Mouse (Mus musculus) forebrain, embryonic 14.5 days (tissue): Measurements from ENCODE around the gene Spon1. TPM values are rescaled to one million over a fixed set of nuclear protein-coding genes. Genes with fewer than 3 reads are reported as not detected.

ENCODE experiments used
- ATAC-seq: fragments of 200-750 bp; cut with Nextera tagmentation; 2 replicates; pipeline ENCODE4 v1.8.0; 2017; ENCODE audit warnings: mild to moderate bottlenecking, moderate library complexity
- DNase-seq: peaks from one replicate; pipeline ENCODE4 v3.0.0-alpha.2; 2015; ENCODE audit warnings: low spot score
- H3K27ac ChIP-seq: fragments of 300-500 bp; sonication (generic); 2 replicates; pipeline ENCODE4 v1.5.1; 2014; ENCODE audit warnings: low read depth, mild to moderate bottlenecking, control low read depth, low read length, moderate library complexity
- H3K27me3 ChIP-seq: fragments of 300-500 bp; sonication (generic); replicated peaks from 2 replicates; pipeline ENCODE4 v1.6.1; 2014; ENCODE audit warnings: low read length, control low read depth, mixed read lengths; ENCODE audit not compliant: control insufficient read depth, insufficient read depth
- H3K36me3 ChIP-seq: fragments of 300-500 bp; sonication (generic); 2 replicates; pipeline ENCODE4 v1.6.1; 2014; ENCODE audit warnings: low read length, control low read depth; ENCODE audit not compliant: control insufficient read depth, insufficient read depth
- H3K4me1 ChIP-seq: fragments of 300-500 bp; sonication (generic); 2 replicates; pipeline ENCODE4 v1.6.1; 2014; ENCODE audit warnings: antibody characterized with exemption, low read length, control low read depth; ENCODE audit not compliant: control insufficient read depth, insufficient read depth
- H3K4me2 ChIP-seq: fragments of 300-500 bp; sonication (generic); 2 replicates; pipeline ENCODE4 v1.6.1; 2014; ENCODE audit warnings: mild to moderate bottlenecking, control low read depth, low read length
- H3K4me3 ChIP-seq: fragments of 300-500 bp; sonication (generic); 2 replicates; pipeline ENCODE4 v1.5.1; 2014; ENCODE audit warnings: low read depth, low read length, control low read depth
- H3K9ac ChIP-seq: fragments of 300-500 bp; sonication (generic); 2 replicates; pipeline ENCODE4 v1.6.1; 2014; ENCODE audit warnings: mild to moderate bottlenecking, low read length, control low read depth, moderate library complexity
- H3K9me3 ChIP-seq: fragments of 300-500 bp; sonication (generic); replicated peaks from 2 replicates; pipeline ENCODE4 v1.6.1; 2016; ENCODE audit warnings: low read length, control low read depth, mixed read lengths; ENCODE audit not compliant: control insufficient read depth
- WGBS: fragments of 180-500 bp; shearing (Covaris S2); extraction: QIAGEN DNeasy Blood & Tissue Kit; methylation state at CpG from one replicate; pipeline ENCODE4 v1.1.7; 2014; 5-methylcytosine and 5-hydroxymethylcytosine counted together
- polyA plus RNA-seq: library from polyadenylated mRNA; unstranded; fragments of >200 nt; fragmentation: Nextera tagmentation; extraction: Ambion mirVana; gene quantifications from 2 replicates; pipeline ENCODE4 v1.2.1, GENCODE M21; 2014

Spon1 gene
- polyA plus RNA-seq, 1 experiment from 2014 or later = 10.4 TPM

DNA sequence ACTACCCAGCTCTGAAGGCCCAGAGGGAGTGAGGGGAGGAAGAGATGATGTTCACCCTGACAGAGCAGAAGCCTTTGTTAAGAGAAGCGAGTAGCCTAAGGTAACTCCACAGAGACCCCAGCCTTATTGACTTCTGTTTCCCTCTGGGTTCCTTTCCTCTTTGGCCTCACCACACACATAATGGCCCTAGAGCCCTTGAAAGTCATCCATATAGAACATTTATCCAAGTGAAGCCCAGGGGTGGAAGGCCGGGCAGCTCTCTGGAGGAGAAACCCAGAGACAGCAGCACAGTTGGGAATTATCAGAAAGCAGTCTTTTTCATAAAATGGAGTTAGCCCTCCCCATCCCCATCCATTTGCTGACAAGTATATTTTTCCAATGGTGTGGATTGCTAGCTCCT, 75.7 kb downstream of the Spon1 start:
- H3K27ac ChIP-seq = no peak overlapping the region
- H3K4me2 ChIP-seq = no peak overlapping the region
- no peak overlapping the region for H3K4me3 ChIP-seq
- no peaks in the 10 kb centered on the region for H3K27me3 ChIP-seq
- 90% methylated on average over 2 of the region's 2 CpGs for WGBS
- no peak for DNase-seq
- no peaks in the 10 kb centered on the region for H3K9me3 ChIP-seq
- H3K36me3 ChIP-seq = no peaks in the 10 kb centered on the region
- H3K9ac ChIP-seq = no peak overlapping the region
- no peak for ATAC-seq
- no peaks in the 10 kb centered on the region for H3K4me1 ChIP-seq

DNA sequence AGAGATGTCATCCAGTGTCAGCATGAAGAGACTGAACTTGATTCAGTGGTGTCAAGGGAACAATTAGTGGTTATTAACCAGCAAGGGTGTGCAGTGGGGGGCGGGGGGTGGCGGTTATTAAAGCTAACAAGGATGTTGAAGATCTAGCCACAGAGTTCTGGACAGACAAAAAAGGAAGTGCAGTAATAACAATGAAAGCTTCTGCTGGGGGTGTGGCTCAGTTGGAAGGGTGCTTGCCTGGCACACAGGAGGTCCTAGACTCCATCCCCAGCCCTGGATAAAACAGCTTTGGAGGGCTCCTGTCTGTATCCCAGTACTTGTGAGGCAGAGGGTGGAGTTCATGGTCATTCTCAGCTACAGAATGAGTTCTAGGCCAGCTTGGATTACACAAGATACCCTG, 77.4 kb downstream of the Spon1 start:
- no peaks in the 10 kb centered on the region for H3K4me1 ChIP-seq
- no peak overlapping the region for H3K4me2 ChIP-seq
- no peaks in the 10 kb centered on the region for H3K27me3 ChIP-seq
- no peak overlapping the region for H3K27ac ChIP-seq
- H3K4me3 ChIP-seq = no peak overlapping the region
- DNase-seq (no peak), ATAC-seq (no peak)
- H3K9ac ChIP-seq = no peak overlapping the region
- WGBS = 69% methylated on average over 2 of the region's 2 CpGs
- no peaks in the 10 kb centered on the region for H3K9me3 ChIP-seq
- H3K36me3 ChIP-seq = no peaks in the 10 kb centered on the region

- ATAC-seq = no peak
- no peak overlapping the region for H3K27ac ChIP-seq
- H3K9me3 ChIP-seq = no peaks in the 10 kb centered on the region
These were observed 79.4 kb downstream of the Spon1 start for GRCm38 (mm10) chr7:113845191-113845590.

GRCm38 (mm10) chr7:113846553-113846952, 80.8 kb downstream of the Spon1 start:
- no peak overlapping the region for H3K4me3 ChIP-seq
- no peak overlapping the region for H3K4me2 ChIP-seq
- DNase-seq = no peak
- H3K9me3 ChIP-seq = no peaks in the 10 kb centered on the region
- WGBS = 50% methylated on average over 3 of the region's 3 CpGs
- no peak overlapping the region for H3K27ac ChIP-seq
- H3K27me3 ChIP-seq = no peaks in the 10 kb centered on the region
- ATAC-seq = no peak
- no peaks in the 10 kb centered on the region for H3K36me3 ChIP-seq
- no peaks in the 10 kb centered on the region for H3K4me1 ChIP-seq
- no peak overlapping the region for H3K9ac ChIP-seq

More at GRCm38 (mm10) chr7:113845191-113845590, 79.4 kb downstream of the Spon1 start:
- Histone ChIP-seq H3K9ac (no peak overlapping the region), H3K27me3 (no peaks in the 10 kb centered on the region), H3K4me1 (no peaks in the 10 kb centered on the region), H3K36me3 (no peaks in the 10 kb centered on the region), H3K4me2 (no peak overlapping the region), H3K4me3 (no peak overlapping the region)
- WGBS = 71% methylated on average over 5 of the region's 5 CpGs
- DNase-seq = no peak

DNA sequence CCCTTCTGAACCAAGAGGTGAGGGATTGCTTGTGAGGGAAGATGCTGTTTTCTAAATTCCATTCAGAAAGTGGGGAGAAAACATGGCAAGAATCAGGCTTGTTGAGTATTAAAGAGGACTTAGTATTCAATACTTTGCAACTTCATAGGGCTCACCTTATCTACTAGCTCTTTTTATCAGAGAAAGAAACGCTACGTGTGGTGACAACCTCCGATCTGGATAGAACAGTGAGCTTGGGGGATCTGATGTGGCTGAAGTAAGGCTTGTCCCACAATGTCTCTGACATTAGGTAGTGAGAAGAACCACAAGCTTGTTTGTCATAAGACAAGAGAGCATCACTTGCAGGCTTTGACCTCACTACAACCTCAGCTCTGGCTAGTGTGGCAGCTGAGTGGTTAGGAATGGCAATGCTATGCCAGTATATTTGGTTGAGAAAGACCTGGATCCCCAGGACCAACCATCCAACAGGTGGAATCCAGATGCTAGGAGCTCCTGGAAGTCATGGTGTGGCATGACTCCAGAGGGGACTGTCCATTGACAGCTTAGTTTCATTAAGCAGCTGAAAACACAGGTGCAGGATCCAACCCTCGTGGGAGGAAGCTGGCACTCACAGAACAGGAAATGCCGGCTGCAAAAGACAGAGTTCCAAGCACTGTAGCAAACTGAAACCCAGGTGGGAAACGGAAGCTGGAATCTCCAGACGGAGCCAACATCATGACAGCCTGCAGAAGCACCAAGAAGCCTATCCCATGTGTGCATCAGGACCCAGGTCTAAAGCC, 81.4 kb downstream of the Spon1 start:
- 87% methylated on average over 7 of the region's 7 CpGs for WGBS
- H3K36me3 ChIP-seq = no peaks in the 10 kb centered on the region
- H3K4me2 ChIP-seq = no peak overlapping the region
- no peak for ATAC-seq
- no peaks in the 10 kb centered on the region for H3K27me3 ChIP-seq
- H3K9me3 ChIP-seq = no peaks in the 10 kb centered on the region
- DNase-seq = no peak
- no peak overlapping the region for H3K27ac ChIP-seq
- no peak overlapping the region for H3K4me3 ChIP-seq
- no peak overlapping the region for H3K9ac ChIP-seq
- H3K4me1 ChIP-seq = no peaks in the 10 kb centered on the region

DNA sequence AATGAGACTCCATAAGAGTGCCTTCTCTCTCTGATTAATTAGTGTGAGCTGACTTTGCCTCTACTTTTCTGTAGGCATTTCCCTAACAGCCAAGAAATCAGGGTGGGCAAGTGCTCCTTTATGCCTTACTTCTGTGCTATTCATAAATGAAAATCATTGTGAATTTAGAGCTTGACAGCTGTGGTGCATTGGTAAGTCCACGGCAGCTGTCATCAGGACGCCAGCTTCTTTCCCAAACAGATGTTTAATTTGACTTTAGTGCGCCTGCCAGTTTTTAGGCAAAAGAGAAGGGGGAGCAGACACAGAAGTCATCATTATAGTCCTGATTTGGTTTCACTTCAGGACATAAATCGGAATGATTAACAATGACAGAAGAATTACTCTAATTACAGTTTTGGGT, 84.6 kb downstream of the Spon1 start:
- Histone ChIP-seq H3K9ac (no peak overlapping the region), H3K27ac (no peak overlapping the region), H3K9me3 (no peaks in the 10 kb centered on the region), H3K4me3 (no peak overlapping the region), H3K4me1 (no peaks in the 10 kb centered on the region), H3K27me3 (0 out of 2 replicates have a peak, but pooled peaks cover 2% of the 10 kb centered on the region), H3K36me3 (no peaks in the 10 kb centered on the region), H3K4me2 (no peak overlapping the region)
- DNase-seq (no peak), ATAC-seq (no peak)
- 67% methylated on average over 4 of the region's 4 CpGs for WGBS

- ATAC-seq (no peak), DNase-seq (no peak)
- Histone ChIP-seq H3K4me2 (no peak overlapping the region), H3K9me3 (no peaks in the 10 kb centered on the region), H3K9ac (no peak overlapping the region), H3K36me3 (no peaks in the 10 kb centered on the region), H3K4me1 (no peaks in the 10 kb centered on the region), H3K27ac (no peak overlapping the region), H3K27me3 (0 out of 2 replicates have a peak, but pooled peaks cover 2% of the 10 kb centered on the region), H3K4me3 (no peak overlapping the region)
- 70% methylated on average over 4 of the region's 4 CpGs for WGBS
These were observed 89.6 kb downstream of the Spon1 start for GRCm38 (mm10) chr7:113855396-113855795.

DNA sequence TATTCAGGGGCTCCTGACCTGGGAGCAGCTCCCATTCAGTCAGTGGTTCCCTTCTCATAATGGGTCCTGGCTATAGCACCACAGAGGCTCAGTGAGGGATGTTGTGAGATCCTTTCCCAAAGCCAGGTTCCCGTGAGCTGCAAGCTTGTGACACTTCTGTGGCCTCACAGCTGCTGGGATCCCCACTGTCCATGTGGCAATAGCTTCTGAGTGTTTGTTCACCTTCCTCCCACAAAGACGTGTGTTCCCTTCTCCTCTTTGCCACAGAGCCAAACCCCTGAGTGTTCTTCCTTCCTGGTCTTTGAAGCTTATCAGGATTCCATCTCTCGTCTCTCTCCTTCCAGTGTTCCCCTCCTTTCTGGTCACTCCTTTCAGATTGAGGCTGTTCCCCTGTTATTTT, 90.3 kb downstream of the Spon1 start:
- no peaks in the 10 kb centered on the region for H3K9me3 ChIP-seq
- H3K27ac ChIP-seq = no peak overlapping the region
- H3K9ac ChIP-seq = no peak overlapping the region
- H3K4me2 ChIP-seq = no peak overlapping the region
- 0 out of 2 replicates have a peak, but pooled peaks cover 2% of the 10 kb centered on the region for H3K27me3 ChIP-seq
- no peak overlapping the region for H3K4me3 ChIP-seq
- DNase-seq (no peak), ATAC-seq (no peak)
- 74% methylated on average over 3 of the region's 3 CpGs for WGBS
- no peaks in the 10 kb centered on the region for H3K4me1 ChIP-seq
- H3K36me3 ChIP-seq = no peaks in the 10 kb centered on the region

- Histone ChIP-seq H3K27me3 (0 out of 2 replicates have a peak, but pooled peaks cover under 1% of the 10 kb centered on the region), H3K9me3 (no peaks in the 10 kb centered on the region), H3K4me1 (no peaks in the 10 kb centered on the region), H3K4me3 (no peak overlapping the region), H3K4me2 (no peak overlapping the region), H3K36me3 (no peaks in the 10 kb centered on the region), H3K9ac (no peak overlapping the region), H3K27ac (no peak overlapping the region)
- ATAC-seq (peak; percentile 54; the same call in 1 of the 2 replicates), DNase-seq (peak; percentile 76)
- 55% methylated on average over 5 of the region's 5 CpGs for WGBS
These were observed 93.7 kb downstream of the Spon1 start for GRCm38 (mm10) chr7:113859480-113859881.
